Mouse (Mus musculus): ENCODE measurements around the gene Acad11.

DNA sequence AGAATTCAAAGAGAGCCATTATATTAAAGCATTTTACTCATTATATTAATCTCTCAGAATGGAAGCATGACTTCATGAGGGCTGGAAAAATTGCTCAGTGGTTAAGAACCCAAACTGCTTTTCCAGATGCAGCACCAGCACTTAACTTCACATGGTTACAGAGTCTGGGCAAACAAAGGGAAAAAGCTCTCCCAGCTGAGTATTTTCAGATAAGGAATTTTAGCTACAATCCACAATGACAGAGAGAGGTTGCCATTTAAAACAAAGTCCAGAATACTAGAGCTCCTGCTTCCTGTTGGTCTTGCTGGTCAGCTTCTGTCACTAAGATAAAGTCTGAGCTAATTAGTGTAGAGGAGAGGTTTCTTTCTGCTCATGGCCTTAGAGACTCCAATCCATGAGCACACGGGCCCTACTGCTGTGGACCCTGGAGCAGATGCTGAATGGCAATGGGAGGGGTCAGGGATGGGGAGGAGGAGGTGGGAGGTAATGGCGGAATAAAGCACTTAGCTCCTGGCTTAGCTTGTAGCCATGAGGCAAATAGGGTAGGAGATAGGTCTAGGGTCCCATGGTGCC lies 45.5 kb downstream of the Acad11 start:
- no peak for TF ChIP-seq POLR2A (IDR thresholded peaks at IDR 0.05; ENCODE audit: low read depth, low read length)
- no peak for TF ChIP-seq CTCF (conservative IDR thresholded peaks at IDR 0.05; ENCODE audit: insufficient read depth, insufficient read length, low read depth, low read length)
